Mouse (Mus musculus) megakaryocyte, embryonic 14.5 days (primary cell): ENCODE data around the gene Ndufb11.

Experiments used
- FLI1 ChIP-seq: IDR thresholded peaks from 2 replicates; pipeline ENCODE4 v1.6.1; 2012; ENCODE audit warnings: low read length, inconsistent platforms, mixed read lengths
- GATA1 ChIP-seq: IDR thresholded peaks from 3 replicates; pipeline ENCODE4 v1.6.1; 2012; ENCODE audit warnings: mixed read lengths, low read length, inconsistent platforms, borderline replicate concordance

DNA sequence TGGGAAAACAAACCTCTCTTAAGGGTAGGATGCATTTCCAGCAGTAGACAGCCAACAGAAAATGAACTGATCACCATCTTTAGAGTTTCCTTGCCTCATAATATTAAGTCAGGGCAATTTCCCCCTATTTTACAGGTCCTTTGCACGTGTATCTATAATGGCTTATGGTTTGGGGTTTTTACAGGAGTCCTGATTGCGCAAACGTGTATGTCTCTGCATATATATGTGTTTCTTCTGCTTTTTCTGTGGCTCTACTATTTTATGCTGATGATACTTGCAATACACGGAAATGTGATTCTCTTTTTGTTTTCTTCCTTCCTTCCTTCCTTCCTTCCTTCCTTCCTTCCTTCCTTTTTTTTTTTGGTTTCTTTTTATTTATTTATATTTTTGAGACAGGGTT lies 43.5 kb downstream of the Ndufb11 start:
- no peak for TF ChIP-seq FLI1
- TF ChIP-seq GATA1: no peak
